Mouse (Mus musculus) brain, embryonic 14.5 days (tissue): ENCODE data around the gene Set. TPM values are rescaled to one million over a fixed set of nuclear protein-coding genes. Genes with fewer than 3 reads are reported as not detected.

Experiments
- DNase-seq: peaks from one replicate; pipeline ENCODE4 v3.0.0-alpha.2; 2011; ENCODE audit warnings: low read depth
- CTCF ChIP-seq: fragments of 200-500 bp; IDR thresholded peaks from 2 replicates; pipeline ENCODE4 v1.5.1; 2012; ENCODE audit warnings: inconsistent platforms, mild to moderate bottlenecking, moderate library complexity, borderline replicate concordance; ENCODE audit not compliant: insufficient read depth, insufficient read length; ENCODE audit errors: extremely low read depth
- POLR2A ChIP-seq: fragments of 200-500 bp; IDR thresholded peaks from 2 replicates; pipeline ENCODE4 v1.6.1; 2012; ENCODE audit warnings: mild to moderate bottlenecking, inconsistent platforms, borderline replicate concordance; ENCODE audit not compliant: poor library complexity, insufficient read depth, insufficient read length, severe bottlenecking; ENCODE audit errors: extremely low read depth
- polyA plus RNA-seq: library from polyadenylated mRNA; depleted of rRNA; stranded (reverse); fragments of >200 nt; gene quantifications from 2 replicates; pipeline ENCODE4 v1.2.3, GENCODE M21; 2012; rRNA removed

Set gene
- polyA plus RNA-seq, 1 experiment = 340 TPM

GRCm38 (mm10) chr2:30107646-30108045 is 50.5 kb downstream of the Set start:
- DNase-seq = no peak
- TF ChIP-seq CTCF = no peak
- TF ChIP-seq POLR2A = no peak

GRCm38 (mm10) chr2:30108260-30108659 is 51.1 kb downstream of the Set start:
- no peak for DNase-seq
- TF ChIP-seq POLR2A (no peak), CTCF (no peak)

DNA sequence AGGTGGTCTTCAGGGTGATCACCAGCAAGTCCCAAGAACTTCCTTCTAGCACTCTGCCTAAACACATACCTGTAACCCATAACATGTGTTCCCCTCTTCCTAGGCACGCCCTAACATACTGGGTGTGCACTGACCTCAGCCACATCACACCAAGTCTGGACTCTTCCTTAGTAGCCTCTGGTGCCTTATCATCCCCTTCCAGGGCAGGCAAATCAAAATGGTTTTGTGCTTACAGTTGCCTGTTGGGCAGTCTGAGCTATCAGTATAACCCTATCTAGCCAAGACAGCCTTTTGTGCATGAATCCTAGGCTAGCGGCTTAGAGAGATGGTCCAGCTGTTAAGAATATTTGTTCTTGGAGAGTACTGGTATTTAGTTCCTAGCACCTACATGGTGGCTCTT is 54.3 kb downstream of the Set start:
- DNase-seq = no peak

DNA sequence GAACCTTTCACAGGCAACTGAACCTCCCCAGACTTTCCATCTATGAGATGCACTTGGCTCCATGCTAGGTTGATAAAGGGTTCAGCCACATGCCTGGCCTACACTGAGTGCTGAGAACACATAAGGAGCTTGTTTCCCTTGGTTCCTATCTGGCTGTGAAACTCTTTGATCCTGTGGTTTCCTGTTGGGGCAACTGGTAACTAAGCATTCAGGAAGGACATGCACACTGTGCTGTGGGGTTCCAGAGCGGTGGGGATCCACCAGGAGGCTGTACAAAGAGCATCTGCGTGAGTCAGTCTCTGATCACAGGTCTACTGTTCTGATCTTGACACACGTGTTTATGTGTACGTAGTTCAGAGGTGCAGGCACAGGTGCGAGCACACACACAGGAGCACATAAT is 55.4 kb downstream of the Set start:
- no peak for TF ChIP-seq POLR2A
- no peak for TF ChIP-seq CTCF
- no peak for DNase-seq

More for the DNA sequence above, 54.3 kb downstream of the Set start:
- TF ChIP-seq CTCF = no peak
- TF ChIP-seq POLR2A = no peak

DNA sequence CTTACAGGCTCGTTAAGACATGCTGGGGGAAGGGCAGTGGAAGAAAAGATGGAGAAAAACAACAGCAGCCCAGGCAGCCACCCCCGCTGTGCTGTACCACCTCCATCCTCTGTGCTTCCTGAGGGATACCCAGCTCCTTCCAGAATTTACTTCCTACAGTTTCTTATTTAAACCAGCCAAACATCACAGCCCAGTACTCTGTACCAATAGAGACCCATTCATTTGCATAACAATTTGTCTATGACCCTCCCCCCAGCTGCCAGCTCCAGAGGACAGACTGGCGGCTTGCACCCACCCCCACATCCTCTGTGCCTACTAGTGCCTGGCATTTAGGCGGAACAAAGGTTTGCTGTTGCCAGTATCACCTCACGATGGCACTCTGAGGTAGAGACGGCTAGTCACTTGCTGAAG is 62.5 kb downstream of the Set start:
- peak; percentile 81 for DNase-seq
- TF ChIP-seq CTCF (no peak), POLR2A (no peak)

DNA sequence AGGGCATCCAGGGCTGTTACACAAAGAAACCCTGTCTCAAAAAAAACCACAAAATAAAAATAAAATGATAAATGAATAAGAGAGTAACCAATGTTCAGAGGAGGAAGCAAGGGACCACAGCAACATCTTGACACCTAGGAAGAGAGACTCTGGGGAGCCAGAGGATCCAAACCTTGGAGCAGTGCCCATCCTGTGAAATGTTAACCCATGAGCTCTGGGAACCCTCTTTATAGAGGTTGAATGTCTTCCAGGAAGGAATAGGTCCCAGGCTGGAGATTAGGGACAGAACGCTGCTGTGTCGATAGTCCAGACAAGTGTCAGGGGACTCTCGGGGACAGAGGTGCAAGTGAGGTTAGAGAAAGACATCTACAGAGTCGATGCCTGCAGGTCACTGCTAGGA is 63.1 kb downstream of the Set start:
- no peak for TF ChIP-seq POLR2A
- TF ChIP-seq CTCF = no peak
- DNase-seq = no peak

Other genes with a start within 250 kb of the Set start
- gene Urm1, start 237.3 kb upstream of the Set start, polyA plus RNA-seq = 51.5 and 67.1 TPM in 2 replicates
- 24.8 and 39.2 TPM in 2 replicates for gene Cercam, start 188.2 kb upstream of the Set start, polyA plus RNA-seq
- gene Odf2, start 168.2 kb upstream of the Set start, polyA plus RNA-seq = 72.4 and 100 TPM in 2 replicates
- gene Gle1, start 122.0 kb upstream of the Set start, polyA plus RNA-seq = 51.6 and 58.0 TPM in 2 replicates
- gene Sptan1, start 91.8 kb upstream of the Set start, polyA plus RNA-seq = 595 and 622 TPM in 2 replicates
- 71.2 and 77.7 TPM in 2 replicates for gene Wdr34, start 8.5 kb upstream of the Set start, polyA plus RNA-seq
- gene Pkn3, start 20.3 kb downstream of the Set start, polyA plus RNA-seq = 3.7 and 7.2 TPM in 2 replicates
- 33.2 and 45.4 TPM in 2 replicates for gene Zdhhc12, start 36.3 kb downstream of the Set start, polyA plus RNA-seq
- gene Zer1, start 67.2 kb downstream of the Set start, polyA plus RNA-seq = 88.2 and 94.3 TPM in 2 replicates
- 75.4 and 84.1 TPM in 2 replicates for gene Tbc1d13, start 76.4 kb downstream of the Set start, polyA plus RNA-seq
- gene Endog, start 114.1 kb downstream of the Set start, polyA plus RNA-seq = 19.1 and 19.2 TPM in 2 replicates
- 48.1 and 53.8 TPM in 2 replicates for gene Spout1, start 121.1 kb downstream of the Set start, polyA plus RNA-seq
- 30.0 and 42.9 TPM in 2 replicates for gene Kyat1, start 148.5 kb downstream of the Set start, polyA plus RNA-seq
- gene Lrrc8a, start 180.3 kb downstream of the Set start, polyA plus RNA-seq = 33.4 and 42.4 TPM in 2 replicates
- gene Gm28035, start 183.2 kb downstream of the Set start, polyA plus RNA-seq = 14.8 and 23.6 TPM in 2 replicates
- 11.8 and 21.8 TPM in 2 replicates for gene Phyhd1, start 208.8 kb downstream of the Set start, polyA plus RNA-seq
- not detected in 2 replicates for gene Gm28038, start 223.7 kb downstream of the Set start, polyA plus RNA-seq
- gene Dolk, start 229.0 kb downstream of the Set start, polyA plus RNA-seq = 15.7 TPM in 2 replicates
- gene Nup188, start 229.0 kb downstream of the Set start, polyA plus RNA-seq = 46.3 and 48.7 TPM in 2 replicates